Mouse (Mus musculus): ENCODE measurements around the gene Gm21974.

- TF ChIP-seq GATA1 (IDR thresholded peaks at IDR 0.05; ENCODE audit: borderline replicate concordance, low read length) (no peak), CTCF (IDR thresholded peaks at IDR 0.05; ENCODE audit: low read depth, low read length) (no peak), POLR2AphosphoS5 (IDR thresholded peaks at IDR 0.05; ENCODE audit: insufficient replicate concordance, low read depth, low read length) (no peak), GATA2 (IDR thresholded peaks at IDR 0.05; ENCODE audit: borderline replicate concordance, low read depth, low read length) (no peak), TAL1 (conservative IDR thresholded peaks at IDR 0.05; ENCODE audit: low read depth, low read length) (no peak)
These were observed 57.8 kb downstream of the Gm21974 start for GRCm38 (mm10) chr7:127837473-127837872.
